Mouse (Mus musculus): ENCODE measurements around the gene Slc26a8. TPM values are rescaled to one million over a fixed set of nuclear protein-coding genes. Genes with fewer than 3 reads are reported as not detected.

Gene Slc26a8
- polyA plus RNA-seq, 1 experiment from 2014 or later, result 0.49 TPM

- no peak for DNase-seq (ENCODE audit: low spot score)
- no peak overlapping the region for H3K27ac ChIP-seq
- no peaks in the 10 kb centered on the region for H3K9me3 ChIP-seq (replicated peaks)
- no peak overlapping the region for H3K4me3 ChIP-seq
- H3K27me3 ChIP-seq (ENCODE audit: low read depth, poor library complexity, severe bottlenecking), result no peaks in the 10 kb centered on the region
- WGBS, result 83% methylated on average over 2 of the region's 2 CpGs
- H3K36me3 ChIP-seq, result peaks cover 9% of the 10 kb centered on the region
- H3K4me1 ChIP-seq, result peaks cover 20% of the 10 kb centered on the region
These were observed 65.2 kb downstream of the Slc26a8 start for GRCm38 (mm10) chr17:28624841-28625240.

GRCm38 (mm10) chr17:28622300-28622759 lies 67.7 kb downstream of the Slc26a8 start, which contains the start of gene Srpk1:
TSS of gene Srpk1 (minus strand) at chr17:28622709.
- DNase-seq (ENCODE audit: low spot score), result peak; percentile 96

GRCm38 (mm10) chr17:28621381-28622299 lies 68.4 kb downstream of the Slc26a8 start:
- peak overlapping the region; percentile 96 for H3K4me3 ChIP-seq
- no peaks in the 10 kb centered on the region for H3K27me3 ChIP-seq (ENCODE audit: low read depth, poor library complexity, severe bottlenecking)
- H3K36me3 ChIP-seq, result peaks cover 38% of the 10 kb centered on the region
- peaks cover 29% of the 10 kb centered on the region for H3K4me1 ChIP-seq
- peak; percentile 79 for DNase-seq (ENCODE audit: low spot score)
- peak overlapping the region; percentile 98 for H3K27ac ChIP-seq
- no peaks in the 10 kb centered on the region for H3K9me3 ChIP-seq (replicated peaks)
- under 1% methylated on average over 78 of the region's 78 CpGs for WGBS

More at GRCm38 (mm10) chr17:28622300-28622759, 67.7 kb downstream of the Slc26a8 start, which contains the start of gene Srpk1:
- Histone ChIP-seq H3K4me1 (peaks cover 29% of the 10 kb centered on the region), H3K4me3 (peak within 1 kb of the TSS; percentile 96), H3K27ac (peak within 1 kb of the TSS; percentile 98), H3K36me3 (peaks cover 33% of the 10 kb centered on the region), H3K9me3 (replicated peaks) (no peaks in the 10 kb centered on the region), H3K27me3 (ENCODE audit: low read depth, poor library complexity, severe bottlenecking) (no peaks in the 10 kb centered on the region)
- 1% methylated on average over 53 of the region's 53 CpGs for WGBS

GRCm38 (mm10) chr17:28618775-28619174 lies 71.3 kb downstream of the Slc26a8 start:
- H3K27ac ChIP-seq, result no peak overlapping the region
- peaks cover 29% of the 10 kb centered on the region for H3K4me1 ChIP-seq
- H3K4me3 ChIP-seq, result no peak overlapping the region
- 96% methylated on average over 1 of the region's 1 CpGs for WGBS
- no peak for DNase-seq (ENCODE audit: low spot score)
- H3K27me3 ChIP-seq (ENCODE audit: low read depth, poor library complexity, severe bottlenecking), result no peaks in the 10 kb centered on the region
- no peaks in the 10 kb centered on the region for H3K9me3 ChIP-seq (replicated peaks)
- H3K36me3 ChIP-seq, result peaks cover 64% of the 10 kb centered on the region

GRCm38 (mm10) chr17:28618124-28618523 lies 71.9 kb downstream of the Slc26a8 start:
- WGBS, result 88% methylated on average over 7 of the region's 7 CpGs
- peaks cover 67% of the 10 kb centered on the region for H3K36me3 ChIP-seq
- H3K4me1 ChIP-seq, result peaks cover 29% of the 10 kb centered on the region
- no peak for DNase-seq (ENCODE audit: low spot score)
- no peak overlapping the region for H3K27ac ChIP-seq
- H3K27me3 ChIP-seq (ENCODE audit: low read depth, poor library complexity, severe bottlenecking), result no peaks in the 10 kb centered on the region
- no peaks in the 10 kb centered on the region for H3K9me3 ChIP-seq (replicated peaks)
- H3K4me3 ChIP-seq, result no peak overlapping the region

- no peaks in the 10 kb centered on the region for H3K27me3 ChIP-seq (ENCODE audit: low read depth, poor library complexity, severe bottlenecking)
- WGBS, result 91% methylated on average over 10 of the region's 10 CpGs
- peaks cover 71% of the 10 kb centered on the region for H3K36me3 ChIP-seq
These were observed 72.4 kb downstream of the Slc26a8 start for GRCm38 (mm10) chr17:28617636-28618035.

GRCm38 (mm10) chr17:28615332-28615731 lies 74.7 kb downstream of the Slc26a8 start:
- Histone ChIP-seq H3K4me1 (peaks cover 13% of the 10 kb centered on the region), H3K27ac (no peak overlapping the region), H3K4me3 (no peak overlapping the region), H3K36me3 (peaks cover 70% of the 10 kb centered on the region), H3K9me3 (replicated peaks) (no peaks in the 10 kb centered on the region), H3K27me3 (ENCODE audit: low read depth, poor library complexity, severe bottlenecking) (no peaks in the 10 kb centered on the region)
- DNase-seq (ENCODE audit: low spot score), result no peak
- WGBS, result 95% methylated on average over 4 of the region's 4 CpGs

More at GRCm38 (mm10) chr17:28617636-28618035, 72.4 kb downstream of the Slc26a8 start:
- DNase-seq (ENCODE audit: low spot score), result no peak
- H3K9me3 ChIP-seq (replicated peaks), result no peaks in the 10 kb centered on the region
- H3K27ac ChIP-seq, result no peak overlapping the region
- H3K4me1 ChIP-seq, result peaks cover 27% of the 10 kb centered on the region
- no peak overlapping the region for H3K4me3 ChIP-seq

GRCm38 (mm10) chr17:28613096-28613495 lies 76.9 kb downstream of the Slc26a8 start:
- Histone ChIP-seq H3K4me1 (peaks cover 2% of the 10 kb centered on the region; the same call in 1 of the 2 replicates), H3K4me3 (no peak overlapping the region), H3K9me3 (replicated peaks) (no peaks in the 10 kb centered on the region), H3K36me3 (peaks cover 64% of the 10 kb centered on the region), H3K27ac (no peak overlapping the region), H3K27me3 (ENCODE audit: low read depth, poor library complexity, severe bottlenecking) (no peaks in the 10 kb centered on the region)
- WGBS, result 91% methylated on average over 6 of the region's 6 CpGs
- DNase-seq (ENCODE audit: low spot score), result no peak

GRCm38 (mm10) chr17:28612603-28613002 lies 77.4 kb downstream of the Slc26a8 start:
- 88% methylated on average over 2 of the region's 2 CpGs for WGBS
- Histone ChIP-seq H3K4me1 (no peaks in the 10 kb centered on the region), H3K9me3 (replicated peaks) (no peaks in the 10 kb centered on the region), H3K4me3 (no peak overlapping the region), H3K27me3 (ENCODE audit: low read depth, poor library complexity, severe bottlenecking) (no peaks in the 10 kb centered on the region), H3K27ac (no peak overlapping the region), H3K36me3 (peaks cover 64% of the 10 kb centered on the region)
- DNase-seq (ENCODE audit: low spot score), result no peak

- H3K27ac ChIP-seq, result no peak overlapping the region
- H3K36me3 ChIP-seq, result peaks cover 69% of the 10 kb centered on the region
- 90% methylated on average over 3 of the region's 3 CpGs for WGBS
- H3K27me3 ChIP-seq (ENCODE audit: low read depth, poor library complexity, severe bottlenecking), result no peaks in the 10 kb centered on the region
- H3K9me3 ChIP-seq (replicated peaks), result no peaks in the 10 kb centered on the region
- no peak for DNase-seq (ENCODE audit: low spot score)
- no peaks in the 10 kb centered on the region for H3K4me1 ChIP-seq
- H3K4me3 ChIP-seq, result no peak overlapping the region
These were observed 80.5 kb downstream of the Slc26a8 start for GRCm38 (mm10) chr17:28609543-28609942.

- no peak overlapping the region for H3K4me3 ChIP-seq
- no peaks in the 10 kb centered on the region for H3K27me3 ChIP-seq (ENCODE audit: low read depth, poor library complexity, severe bottlenecking)
- H3K27ac ChIP-seq, result no peak overlapping the region
- 92% methylated on average over 9 of the region's 9 CpGs for WGBS
- H3K4me1 ChIP-seq, result no peaks in the 10 kb centered on the region
- no peak for DNase-seq (ENCODE audit: low spot score)
- H3K9me3 ChIP-seq (replicated peaks), result no peaks in the 10 kb centered on the region
- H3K36me3 ChIP-seq, result peaks cover 98% of the 10 kb centered on the region
These were observed 88.3 kb downstream of the Slc26a8 start for GRCm38 (mm10) chr17:28601557-28602250.

GRCm38 (mm10) chr17:28600780-28601179 lies 89.3 kb downstream of the Slc26a8 start:
- 91% methylated on average over 5 of the region's 5 CpGs for WGBS
- Histone ChIP-seq H3K4me3 (no peak overlapping the region), H3K27ac (no peak overlapping the region), H3K9me3 (replicated peaks) (no peaks in the 10 kb centered on the region), H3K27me3 (ENCODE audit: low read depth, poor library complexity, severe bottlenecking) (no peaks in the 10 kb centered on the region), H3K36me3 (peaks cover 98% of the 10 kb centered on the region), H3K4me1 (no peaks in the 10 kb centered on the region)
- DNase-seq (ENCODE audit: low spot score), result no peak

- no peak overlapping the region for H3K27ac ChIP-seq
- 74% methylated on average over 4 of the region's 4 CpGs for WGBS
- H3K4me1 ChIP-seq, result no peaks in the 10 kb centered on the region
- no peaks in the 10 kb centered on the region for H3K27me3 ChIP-seq (ENCODE audit: low read depth, poor library complexity, severe bottlenecking)
- H3K36me3 ChIP-seq, result peaks cover 95% of the 10 kb centered on the region
- H3K4me3 ChIP-seq, result no peak overlapping the region
- H3K9me3 ChIP-seq (replicated peaks), result no peaks in the 10 kb centered on the region
- DNase-seq (ENCODE audit: low spot score), result no peak
These were observed 96.1 kb downstream of the Slc26a8 start for GRCm38 (mm10) chr17:28593965-28594364.
